8 mouse cellular contexts compared by ENCODE assay signal in genomic region chr7:70365941-70366807, GRCm38 (mm10). TPM values are rescaled to one million over a fixed set of nuclear protein-coding genes. Genes with fewer than 3 reads are reported as not detected.
DNase-seq lines count a peak whose midpoint lies in the region; ATAC-seq and TF ChIP-seq lines count a peak whose summit lies in the region.

Gene Nr2f2, minus strand, starts transcription at chr7:70366735.

- H3K36me3 ChIP-seq in lung, embryonic 16.5 days (ENCODE audit: control insufficient read depth, insufficient read depth, low read length) = no peaks in the 10 kb centered on the region
- no peaks in the 10 kb centered on the region for H3K36me3 ChIP-seq in embryonic facial prominence, embryonic 10.5 days (replicated peaks)
- no peaks in the 10 kb centered on the region for H3K36me3 ChIP-seq in heart, embryonic 11.5 days (ENCODE audit: control insufficient read depth, insufficient read depth, low read length)
- no peaks in the 10 kb centered on the region for H3K36me3 ChIP-seq in kidney, embryonic 14.5 days (ENCODE audit: control insufficient read depth, insufficient read depth, low read length)
- H3K36me3 ChIP-seq in liver, embryonic 14.5 days (replicated peaks; ENCODE audit: control insufficient read depth, insufficient read depth, low read depth) = no peaks in the 10 kb centered on the region

- peaks cover 12% of the 10 kb centered on the region for H3K4me1 ChIP-seq in lung, embryonic 16.5 days (replicated peaks; ENCODE audit: control insufficient read depth, insufficient read depth, low read length)
- H3K4me1 ChIP-seq in embryonic facial prominence, embryonic 10.5 days = peaks cover 62% of the 10 kb centered on the region
- no peaks in the 10 kb centered on the region; the same call in 1 of the 2 replicates for H3K4me1 ChIP-seq in heart, embryonic 11.5 days (ENCODE audit: control insufficient read depth, insufficient read depth, low read length)
- peaks cover 14% of the 10 kb centered on the region for H3K4me1 ChIP-seq in kidney, embryonic 14.5 days (ENCODE audit: control insufficient read depth, insufficient read depth, low read length)
- H3K4me1 ChIP-seq in liver, embryonic 14.5 days (replicated peaks; ENCODE audit: control insufficient read depth in 2 of 2, insufficient read depth in 2 of 2, low read length in 1 of 2) = no peaks in the 10 kb centered on the region

- TF ChIP-seq EP300 in liver, embryonic 14.5 days (IDR thresholded peaks at IDR 0.05; ENCODE audit: low read depth) = no peak

- WGBS in lung, embryonic 16.5 days = 1% methylated on average over 16 of the region's 16 CpGs
- WGBS in embryonic facial prominence, embryonic 10.5 days = under 1% methylated on average over 16 of the region's 16 CpGs
- WGBS in heart, embryonic 11.5 days (ENCODE audit: insufficient replicate concordance) = 1% methylated on average over 16 of the region's 16 CpGs
- under 1% methylated on average over 16 of the region's 16 CpGs for WGBS in kidney, embryonic 14.5 days
- WGBS in liver, embryonic 14.5 days (ENCODE audit: insufficient replicate concordance) = 1% methylated on average over 16 of the region's 16 CpGs

- no peak for DNase-seq in lung, postnatal 14 days
- peak; percentile 46 for DNase-seq in embryonic facial prominence, embryonic 10.5 days (ENCODE audit: low spot score)
- DNase-seq in liver, embryonic 14.5 days (ENCODE audit: low read depth in 3 of 3, low spot score in 3 of 3) = no peak
- DNase-seq in thymus, postnatal 14 days = no peak
- no peak for DNase-seq in cerebellum, adult 9-11 months

- no peaks in the 10 kb centered on the region for H3K9me3 ChIP-seq in lung, embryonic 16.5 days (ENCODE audit: control insufficient read depth, low read length)
- no peaks in the 10 kb centered on the region for H3K9me3 ChIP-seq in embryonic facial prominence, embryonic 10.5 days
- H3K9me3 ChIP-seq in heart, embryonic 11.5 days (replicated peaks; ENCODE audit: control insufficient read depth, low read length) = no peaks in the 10 kb centered on the region
- no peaks in the 10 kb centered on the region for H3K9me3 ChIP-seq in kidney, embryonic 14.5 days (ENCODE audit: control insufficient read depth, low read length)
- H3K9me3 ChIP-seq in liver, embryonic 14.5 days (ENCODE audit: control insufficient read depth, low read length) = no peaks in the 10 kb centered on the region

- H3K4me2 ChIP-seq in lung, embryonic 16.5 days (ENCODE audit: low read depth, low read length) = peak within 1 kb of the TSS; percentile 96
- peak within 1 kb of the TSS; percentile 69 for H3K4me2 ChIP-seq in heart, embryonic 11.5 days
- peak within 1 kb of the TSS; percentile 79 for H3K4me2 ChIP-seq in kidney, embryonic 14.5 days (replicated peaks; ENCODE audit: low read depth, low read length)
- H3K4me2 ChIP-seq in liver, embryonic 14.5 days (ENCODE audit: low read depth) = peak within 1 kb of the TSS; percentile 44

- peak within 1 kb of the TSS; percentile 72 for H3K4me3 ChIP-seq in lung, embryonic 16.5 days (ENCODE audit: low read length)
- peak within 1 kb of the TSS; percentile 77 for H3K4me3 ChIP-seq in embryonic facial prominence, embryonic 10.5 days
- H3K4me3 ChIP-seq in heart, embryonic 11.5 days (ENCODE audit: low read depth, low read length) = peak within 1 kb of the TSS; percentile 43
- peak within 1 kb of the TSS; percentile 96 for H3K4me3 ChIP-seq in kidney, embryonic 14.5 days (ENCODE audit: low read length)
- peak within 1 kb of the TSS; percentile 37 to 58 for H3K4me3 ChIP-seq in liver, embryonic 14.5 days (ENCODE audit: insufficient read depth in 1 of 2, low read depth in 2 of 2, low read length in 2 of 2)

- no peak for TF ChIP-seq CTCF in liver, embryonic 14.5 days (IDR thresholded peaks at IDR 0.05; ENCODE audit: low read depth)

- H3K27me3 ChIP-seq in lung, embryonic 16.5 days (ENCODE audit: control insufficient read depth, insufficient read depth, low read depth, low read length) = no peaks in the 10 kb centered on the region
- peaks cover 54% of the 10 kb centered on the region for H3K27me3 ChIP-seq in embryonic facial prominence, embryonic 10.5 days (replicated peaks; ENCODE audit: low read depth, poor library complexity, severe bottlenecking)
- peaks cover 56% of the 10 kb centered on the region for H3K27me3 ChIP-seq in heart, embryonic 11.5 days (ENCODE audit: control insufficient read depth, insufficient read depth, low read length)
- H3K27me3 ChIP-seq in kidney, embryonic 14.5 days (ENCODE audit: control insufficient read depth, insufficient read depth, low read length) = peaks cover 3% of the 10 kb centered on the region
- H3K27me3 ChIP-seq in liver, embryonic 14.5 days (ENCODE audit: control insufficient read depth, insufficient read depth, low read length) = peaks cover 81% of the 10 kb centered on the region

- peak within 1 kb of the TSS; percentile 98 for H3K27ac ChIP-seq in lung, embryonic 16.5 days (ENCODE audit: low read length)
- H3K27ac ChIP-seq in embryonic facial prominence, embryonic 10.5 days (replicated peaks) = peak within 1 kb of the TSS; percentile 96
- H3K27ac ChIP-seq in heart, embryonic 11.5 days (ENCODE audit: low read depth, low read length) = peak within 1 kb of the TSS; percentile 74
- H3K27ac ChIP-seq in kidney, embryonic 14.5 days (ENCODE audit: low read depth, low read length) = peak within 1 kb of the TSS; percentile 97
- no peak within 1 kb of the TSS; the same call in none of the 2 replicates for H3K27ac ChIP-seq in liver, embryonic 14.5 days

- H3K9ac ChIP-seq in lung, embryonic 16.5 days (ENCODE audit: low read length) = peak within 1 kb of the TSS; percentile 88
- peak within 1 kb of the TSS; percentile 65 for H3K9ac ChIP-seq in heart, embryonic 11.5 days (ENCODE audit: low read depth, low read length)
- peak within 1 kb of the TSS; percentile 100 for H3K9ac ChIP-seq in kidney, embryonic 14.5 days (ENCODE audit: low read depth, low read length)
- H3K9ac ChIP-seq in liver, embryonic 14.5 days (replicated peaks) = no peak within 1 kb of the TSS; the same call in 1 of the 2 replicates

- no peak for ATAC-seq in lung, embryonic 16.5 days (ENCODE audit: low read depth)
- ATAC-seq in heart, embryonic 11.5 days (replicated peaks; ENCODE audit: insufficient number of reproducible peaks, low FRiP score, low TSS enrichment) = no peak
- no peak for ATAC-seq in kidney, embryonic 14.5 days (ENCODE audit: low FRiP score, low TSS enrichment)
- no peak for ATAC-seq in liver, embryonic 14.5 days (ENCODE audit: insufficient read depth)

RNA-seq across cellular contexts. Expression of gene Nr2f2, which starts in this region (rescaled TPM):
- 83.5 and 95.7 TPM in 2 replicates for polyA plus RNA-seq in lung, embryonic 16.5 days (2015; fragmentation: Nextera tagmentation; extraction: Ambion mirVana)
- 89.7 and 99.8 TPM in 2 replicates for polyA plus RNA-seq in embryonic facial prominence, embryonic 10.5 days (2016; fragmentation: Nextera tagmentation; extraction: Ambion mirVana)
- 30.4 and 34.4 TPM in 2 replicates for polyA plus RNA-seq in heart, embryonic 11.5 days (2014; fragmentation: Nextera tagmentation; extraction: Ambion mirVana)
- 310 and 320 TPM in 2 replicates for polyA plus RNA-seq in kidney, embryonic 14.5 days (2014; fragmentation: Nextera tagmentation; extraction: Ambion mirVana)
- polyA plus RNA-seq in liver, embryonic 14.5 days (2012; rRNA removed) = 10.1 and 12.0 TPM in 2 replicates
- polyA plus RNA-seq in liver, embryonic 14.5 days (2014; fragmentation: Nextera tagmentation; extraction: Ambion mirVana) = 6.3 and 8.5 TPM in 2 replicates

Comparison
In these comparisons a context has a peak if more than half of its experiments do, and no peak if none do; other contexts are left out.
1. H3K4me2 ChIP-seq: peak in every context shown above with its lines; median percentile 96 in lung, embryonic 16.5 days; 79 in kidney, embryonic 14.5 days; 69 in heart, embryonic 11.5 days; 44 in liver, embryonic 14.5 days.
2. H3K4me3 ChIP-seq: peak in every context shown above with its lines; median percentile 96 in kidney, embryonic 14.5 days; 77 in embryonic facial prominence, embryonic 10.5 days; 72 in lung, embryonic 16.5 days; 48 in liver, embryonic 14.5 days; 43 in heart, embryonic 11.5 days.